Mouse (Mus musculus): ENCODE data around the gene Mrpl48. TPM values are rescaled to one million over a fixed set of nuclear protein-coding genes. Genes with fewer than 3 reads are reported as not detected.
A peak's percentile ranks its signal among the peaks of the same experiment; 100 is the strongest.

Gene Mrpl48
- total and polyA plus RNA-seq, 3 experiments: 39.5 to 67.3 TPM; not detected in 1

DNA sequence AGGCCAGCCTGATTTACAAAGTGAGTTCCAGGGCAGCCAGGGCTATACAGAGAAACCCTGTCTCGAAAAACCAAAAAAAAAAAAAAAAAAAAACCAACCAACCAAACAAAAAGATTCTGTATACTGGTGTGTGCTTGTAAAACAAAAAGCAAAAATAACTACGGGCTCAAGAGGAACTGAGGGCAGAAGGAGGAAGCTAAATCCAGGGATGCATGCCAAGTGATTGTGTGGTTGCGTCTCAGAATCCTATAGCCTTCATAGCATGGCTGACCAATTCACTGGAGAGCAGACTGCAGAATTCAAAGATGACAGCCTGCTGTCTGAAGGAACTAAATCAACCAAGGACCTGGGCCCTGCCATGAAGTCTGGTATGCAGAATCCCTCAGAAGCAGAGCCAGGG is 73.9 kb downstream of the Mrpl48 start:
- H3K9ac ChIP-seq (ENCODE audit: control insufficient read depth, low read depth, low read length, poor library complexity, severe bottlenecking): peak overlapping the region; percentile 14; the same call in 1 of the 2 replicates
- H3K9me3 ChIP-seq (replicated peaks; ENCODE audit: insufficient read depth, low read length): no peaks in the 10 kb centered on the region
- peaks cover 0 to 8% of the 10 kb centered on the region in 2 experiments; a peak in 2 of 4 replicates for H3K36me3 ChIP-seq (ENCODE audit: control insufficient read depth in 1 of 2, insufficient read depth in 2 of 2, low read length in 2 of 2)
- peaks cover 2% of the 10 kb centered on the region for H3K79me2 ChIP-seq (ENCODE audit: control insufficient read depth, insufficient read depth, low read length, poor library complexity)
- H3K27me3 ChIP-seq (ENCODE audit: control insufficient read depth in 1 of 2, insufficient read depth in 2 of 2, low read length in 2 of 2): no peaks in the 10 kb centered on the region
- peak; percentile 86 for DNase-seq (ENCODE audit: low read depth, low spot score)
- H3K27ac ChIP-seq (ENCODE audit: control insufficient read depth, low read depth, low read length): 0 out of 2 replicates have a peak overlapping the region, but pooled peaks have one; percentile 12
- TF ChIP-seq ZC3H11A (IDR thresholded peaks at IDR 0.05; ENCODE audit: low read depth, low read length) (no peak), USF2 (IDR thresholded peaks at IDR 0.05; ENCODE audit: borderline replicate concordance in 1 of 2, insufficient read depth in 1 of 2, low read depth in 1 of 2, low read length in 2 of 2) (no peak), EP300 (IDR thresholded peaks at IDR 0.05; ENCODE audit: low read depth in 1 of 2, low read length in 2 of 2) (peak in 1 of 2 experiments; percentile 49; a peak in 1 of 4 replicates), MXI1 (IDR thresholded peaks at IDR 0.05; ENCODE audit: low read depth, low read length) (no peak), JUND (IDR thresholded peaks at IDR 0.05; ENCODE audit: low read depth, low read length) (no peak), ETS1 (IDR thresholded peaks at IDR 0.05; ENCODE audit: low read depth, low read length) (0 out of 2 replicates have a peak, but pooled peaks have one; percentile 15), ZNF384 (IDR thresholded peaks at IDR 0.05; ENCODE audit: low read depth, low read length) (0 out of 2 replicates have a peak, but pooled peaks have one; percentile 12)
- H3K4me3 ChIP-seq (ENCODE audit: control insufficient read depth in 1 of 2, insufficient read depth in 1 of 2, low read depth in 2 of 2, low read length in 2 of 2): peak overlapping the region; percentile 21 to 40; a peak in 3 of 4 replicates
- peaks cover 3 to 22% of the 10 kb centered on the region in 2 experiments for H3K4me1 ChIP-seq (ENCODE audit: control insufficient read depth in 1 of 2, insufficient read depth in 2 of 2, low read length in 2 of 2)

DNA sequence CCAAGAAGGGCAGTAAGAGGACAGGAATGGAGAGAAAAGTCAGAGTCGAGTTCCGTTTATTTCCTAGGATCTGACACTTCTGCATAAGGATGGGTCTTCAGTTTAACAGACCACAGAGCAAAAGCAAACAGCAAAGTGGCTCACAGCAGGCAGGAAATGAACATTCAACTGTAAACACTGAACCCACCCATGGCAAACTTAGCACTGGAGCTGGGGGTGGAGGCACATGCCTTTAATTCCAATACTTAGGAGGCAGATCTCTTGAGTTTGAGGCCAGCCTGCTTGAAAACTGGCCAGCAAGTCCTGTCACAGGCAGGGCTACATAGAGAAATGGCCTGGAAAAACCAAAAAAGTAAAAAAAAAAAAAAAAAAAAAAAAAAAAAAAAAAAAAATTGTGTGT is 74.6 kb downstream of the Mrpl48 start:
- no peak for TF ChIP-seq POLR2A (IDR thresholded peaks at IDR 0.05; ENCODE audit: control insufficient read depth in 1 of 2, insufficient read depth in 1 of 2, low read depth in 1 of 2, low read length in 2 of 2, poor library complexity in 1 of 2)
- TF ChIP-seq MAZ (IDR thresholded peaks at IDR 0.05; ENCODE audit: low read depth, low read length): no peak
- Histone ChIP-seq H3K79me2 (ENCODE audit: control insufficient read depth, insufficient read depth, low read length, poor library complexity) (peaks cover 2% of the 10 kb centered on the region), H3K9me3 (replicated peaks; ENCODE audit: insufficient read depth, low read length) (no peaks in the 10 kb centered on the region), H3K27me3 (ENCODE audit: control insufficient read depth in 1 of 2, insufficient read depth in 2 of 2, low read length in 2 of 2) (no peaks in the 10 kb centered on the region), H3K4me3 (ENCODE audit: control insufficient read depth in 1 of 2, insufficient read depth in 1 of 2, low read depth in 2 of 2, low read length in 2 of 2) (no peak overlapping the region), H3K27ac (ENCODE audit: control insufficient read depth, low read depth, low read length) (no peak overlapping the region), H3K36me3 (ENCODE audit: control insufficient read depth in 1 of 2, insufficient read depth in 2 of 2, low read length in 2 of 2) (peaks cover 0 to 8% of the 10 kb centered on the region in 2 experiments; a peak in 2 of 4 replicates), H3K4me1 (ENCODE audit: control insufficient read depth in 1 of 2, insufficient read depth in 2 of 2, low read length in 2 of 2) (peaks cover 3 to 22% of the 10 kb centered on the region in 2 experiments), H3K9ac (ENCODE audit: control insufficient read depth, low read depth, low read length, poor library complexity, severe bottlenecking) (no peak overlapping the region)
- DNase-seq (ENCODE audit: low read depth, low spot score): no peak

DNA sequence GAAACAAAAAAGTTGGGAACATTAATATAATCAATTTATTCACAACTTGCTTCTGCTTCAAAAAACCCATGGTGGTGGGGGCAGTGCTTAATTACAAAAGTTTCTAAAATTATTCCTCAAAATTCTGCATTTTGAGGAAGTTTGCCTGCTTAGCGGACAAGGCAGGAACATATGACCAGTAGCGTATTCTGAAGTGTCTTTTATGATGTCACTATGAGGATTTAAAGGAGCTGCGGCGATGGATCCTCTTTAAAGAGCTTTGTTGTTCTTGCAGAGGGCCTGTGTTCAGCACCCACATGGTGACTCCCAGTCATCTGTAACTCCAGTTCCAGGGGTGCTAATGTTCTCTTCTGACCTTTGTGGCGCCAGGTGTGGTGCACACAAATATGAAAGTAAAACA is 77.3 kb downstream of the Mrpl48 start:
- H3K27ac ChIP-seq (ENCODE audit: control insufficient read depth, low read depth, low read length): no peak overlapping the region
- peaks cover 0 to 5% of the 10 kb centered on the region in 2 experiments; a peak in 2 of 4 replicates for H3K36me3 ChIP-seq (ENCODE audit: control insufficient read depth in 1 of 2, insufficient read depth in 2 of 2, low read length in 2 of 2)
- no peaks in the 10 kb centered on the region for H3K9me3 ChIP-seq (replicated peaks; ENCODE audit: insufficient read depth, low read length)
- H3K4me1 ChIP-seq (ENCODE audit: control insufficient read depth in 1 of 2, insufficient read depth in 2 of 2, low read length in 2 of 2): peaks cover 3 to 12% of the 10 kb centered on the region in 2 experiments
- no peak for DNase-seq (ENCODE audit: low read depth, low spot score)
- TF ChIP-seq RCOR1 (IDR thresholded peaks at IDR 0.05; ENCODE audit: low read depth, low read length) (no peak), NELFE (IDR thresholded peaks at IDR 0.05; ENCODE audit: low read depth, low read length) (no peak), MAZ (IDR thresholded peaks at IDR 0.05; ENCODE audit: low read depth, low read length) (no peak), ELF1 (IDR thresholded peaks at IDR 0.05; ENCODE audit: low read depth, low read length) (no peak), ZC3H11A (IDR thresholded peaks at IDR 0.05; ENCODE audit: low read depth, low read length) (no peak), NRF1 (IDR thresholded peaks at IDR 0.05; ENCODE audit: insufficient read depth, low read depth, low read length, poor library complexity, severe bottlenecking) (no peak), E2F4 (IDR thresholded peaks at IDR 0.05; ENCODE audit: borderline replicate concordance, low read depth, low read length) (no peak), ZKSCAN1 (IDR thresholded peaks at IDR 0.05; ENCODE audit: low read depth, low read length) (no peak), SIN3A (IDR thresholded peaks at IDR 0.05; ENCODE audit: low read length) (no peak), CHD1 (IDR thresholded peaks at IDR 0.05; ENCODE audit: low read depth, low read length) (no peak), MYC (IDR thresholded peaks at IDR 0.05; ENCODE audit: low read depth, low read length) (no peak), GABPA (IDR thresholded peaks at IDR 0.05; ENCODE audit: low read depth, low read length) (no peak), USF2 (IDR thresholded peaks at IDR 0.05; ENCODE audit: borderline replicate concordance in 1 of 2, insufficient read depth in 1 of 2, low read depth in 1 of 2, low read length in 2 of 2) (no peak), SMC3 (IDR thresholded peaks at IDR 0.05; ENCODE audit: low read depth, low read length) (no peak), KAT2A (conservative IDR thresholded peaks at IDR 0.05; ENCODE audit: low read depth, low read length) (no peak), TCF12 (IDR thresholded peaks at IDR 0.05; ENCODE audit: low read depth, low read length) (no peak)
- H3K9ac ChIP-seq (ENCODE audit: control insufficient read depth, low read depth, low read length, poor library complexity, severe bottlenecking): no peak overlapping the region
- H3K27me3 ChIP-seq (ENCODE audit: control insufficient read depth in 1 of 2, insufficient read depth in 2 of 2, low read length in 2 of 2): no peaks in the 10 kb centered on the region
- no peak overlapping the region for H3K4me3 ChIP-seq (ENCODE audit: control insufficient read depth in 1 of 2, insufficient read depth in 1 of 2, low read depth in 2 of 2, low read length in 2 of 2)
- no peaks in the 10 kb centered on the region for H3K79me2 ChIP-seq (ENCODE audit: control insufficient read depth, insufficient read depth, low read length, poor library complexity)
